Mouse (Mus musculus) adrenal gland, postnatal 36 days (tissue): ENCODE measurements around the gene Maf. TPM values are rescaled to one million over a fixed set of nuclear protein-coding genes. Genes with fewer than 3 reads are reported as not detected.

Experiments used
- DNase-seq, 2 experiments: peaks; one replicate each; pipeline ENCODE4 v3.0.0; 2021; ENCODE audit warnings: mixed read lengths in 1 of 2
- total RNA-seq, 2 experiments: library from RNA; stranded (reverse); gene quantifications; 2 replicates each; pipeline ENCODE4 v1.2.3; 2021

Gene Maf
- total RNA-seq, 2 experiments from 2014 or later: 22.6 to 27.8 TPM

- DNase-seq: peak; percentile 42 to 66
Measured at GRCm38 (mm10) chr8:115706411-115706860, 1.2 kb downstream of the Maf start.

GRCm38 (mm10) chr8:115705591-115706110 is 1.9 kb downstream of the Maf start:
- peak; percentile 67 to 74 for DNase-seq

GRCm38 (mm10) chr8:115703056-115703455 is 4.5 kb downstream of the Maf start:
- no peak for DNase-seq

- DNase-seq: no peak
Measured at GRCm38 (mm10) chr8:115701001-115701400, 6.6 kb downstream of the Maf start.

GRCm38 (mm10) chr8:115699151-115699550 is 8.4 kb downstream of the Maf start:
- DNase-seq: no peak

- no peak for DNase-seq
Measured at GRCm38 (mm10) chr8:115697410-115697809, 10.2 kb downstream of the Maf start.

GRCm38 (mm10) chr8:115696661-115697060 is 10.9 kb downstream of the Maf start:
- DNase-seq: no peak

- DNase-seq: no peak
Measured at GRCm38 (mm10) chr8:115687349-115687748, 20.2 kb downstream of the Maf start.

GRCm38 (mm10) chr8:115683309-115683708 is 24.3 kb downstream of the Maf start:
- no peak for DNase-seq

- DNase-seq: no peak
Measured at GRCm38 (mm10) chr8:115679539-115679938, 28.1 kb downstream of the Maf start.

GRCm38 (mm10) chr8:115664866-115665265 is 42.7 kb downstream of the Maf start:
- DNase-seq: no peak

GRCm38 (mm10) chr8:115650110-115650521 is 57.5 kb downstream of the Maf start:
- peak; percentile 13 to 31 for DNase-seq

- no peak for DNase-seq
Measured at GRCm38 (mm10) chr8:115645139-115645538, 62.5 kb downstream of the Maf start.

- no peak for DNase-seq
Measured at GRCm38 (mm10) chr8:115641936-115642335, 65.7 kb downstream of the Maf start.

GRCm38 (mm10) chr8:115639951-115640350 is 67.6 kb downstream of the Maf start:
- DNase-seq: no peak

- no peak for DNase-seq
Measured at GRCm38 (mm10) chr8:115636751-115637150, 70.8 kb downstream of the Maf start.
